Mouse (Mus musculus): ENCODE measurements at regions not wholly inside any gene's neighbourhood (a gene's known extent, or its start where the extent isn't known, plus 50 kb on each side); places are given as distances from the start of the nearest gene placed in this dataset.

- H3K36me3 ChIP-seq (ENCODE audit: control insufficient read depth, insufficient read depth, low read length) = no peaks in the 10 kb centered on the region
- no peaks in the 10 kb centered on the region for H3K9me3 ChIP-seq (ENCODE audit: control insufficient read depth, low read length)
- ATAC-seq = no peak
- no peak overlapping the region for H3K4me2 ChIP-seq (ENCODE audit: low read depth, low read length)
- H3K27me3 ChIP-seq (replicated peaks; ENCODE audit: control insufficient read depth, insufficient read depth, low read length) = no peaks in the 10 kb centered on the region
- H3K4me1 ChIP-seq (ENCODE audit: control insufficient read depth, insufficient read depth, low read length) = no peaks in the 10 kb centered on the region
- H3K4me3 ChIP-seq (ENCODE audit: low read length) = no peak overlapping the region
- no peak overlapping the region for H3K27ac ChIP-seq (ENCODE audit: low read length)
- no peak overlapping the region for H3K9ac ChIP-seq (ENCODE audit: low read depth, low read length)
- 69% methylated on average over 4 of the region's 4 CpGs for WGBS
Observed at GRCm38 (mm10) chr2:138702783-138703182, 446.4 kb downstream of the Btbd3 start.

GRCm38 (mm10) chr2:138703943-138704541 is 447.7 kb downstream of the Btbd3 start:
- Histone ChIP-seq H3K4me2 (ENCODE audit: low read depth, low read length) (no peak overlapping the region), H3K27ac (ENCODE audit: low read length) (no peak overlapping the region), H3K36me3 (ENCODE audit: control insufficient read depth, insufficient read depth, low read length) (no peaks in the 10 kb centered on the region), H3K27me3 (replicated peaks; ENCODE audit: control insufficient read depth, insufficient read depth, low read length) (no peaks in the 10 kb centered on the region), H3K4me3 (ENCODE audit: low read length) (no peak overlapping the region), H3K4me1 (ENCODE audit: control insufficient read depth, insufficient read depth, low read length) (no peaks in the 10 kb centered on the region), H3K9ac (ENCODE audit: low read depth, low read length) (no peak overlapping the region), H3K9me3 (ENCODE audit: control insufficient read depth, low read length) (no peaks in the 10 kb centered on the region)
- ATAC-seq = no peak
- 85% methylated on average over 4 of the region's 4 CpGs for WGBS

DNA sequence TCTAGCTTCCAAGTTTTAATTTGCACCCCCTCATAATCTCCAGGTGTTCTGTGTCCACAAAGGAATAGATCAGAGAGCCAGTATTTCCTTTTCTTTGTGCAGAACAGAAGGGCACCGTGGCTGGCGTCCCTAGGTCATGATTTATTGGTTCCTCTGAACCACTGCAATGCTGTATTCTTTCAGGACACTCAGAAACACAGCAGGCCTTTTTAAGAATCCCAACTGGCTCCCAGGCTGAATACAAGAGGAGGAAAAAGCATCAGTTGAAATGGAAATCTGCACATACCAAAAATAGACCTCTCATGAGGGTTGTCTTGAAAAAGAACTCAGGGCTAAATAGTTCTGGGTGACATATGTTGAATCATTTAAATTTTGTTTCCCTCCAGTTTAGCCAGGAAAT is 452.4 kb downstream of the Btbd3 start:
- H3K27ac ChIP-seq (ENCODE audit: low read length) = no peak overlapping the region
- no peak for ATAC-seq

DNA sequence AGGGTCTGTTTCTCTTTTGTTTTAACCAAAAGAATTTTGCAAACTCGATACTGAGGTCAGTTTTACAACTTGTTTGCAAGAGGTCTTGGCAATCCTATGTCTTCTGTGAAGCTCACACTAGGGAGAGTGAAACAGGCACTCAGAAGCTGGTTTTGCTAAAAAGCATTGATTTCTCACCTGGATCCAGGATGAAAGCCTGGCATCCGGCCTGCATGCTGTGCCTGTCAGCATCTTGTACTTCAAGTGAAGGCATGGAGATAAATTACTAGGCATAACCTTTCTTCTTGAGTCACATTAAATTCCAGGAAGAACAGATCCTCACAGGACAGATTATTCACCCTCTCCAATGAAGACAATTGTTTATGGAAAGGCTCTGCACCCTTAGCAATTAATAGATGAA is 477.5 kb downstream of the Btbd3 start:
- H3K4me2 ChIP-seq (ENCODE audit: low read depth, low read length) = no peak overlapping the region
- H3K4me3 ChIP-seq (ENCODE audit: low read length) = no peak overlapping the region
- no peak for ATAC-seq
- WGBS = 48% methylated on average over 2 of the region's 2 CpGs
- H3K36me3 ChIP-seq (ENCODE audit: control insufficient read depth, insufficient read depth, low read length) = no peaks in the 10 kb centered on the region
- H3K27ac ChIP-seq (ENCODE audit: low read length) = no peak overlapping the region
- no peaks in the 10 kb centered on the region for H3K4me1 ChIP-seq (ENCODE audit: control insufficient read depth, insufficient read depth, low read length)
- no peaks in the 10 kb centered on the region for H3K9me3 ChIP-seq (ENCODE audit: control insufficient read depth, low read length)
- no peak overlapping the region for H3K9ac ChIP-seq (ENCODE audit: low read depth, low read length)
- no peaks in the 10 kb centered on the region for H3K27me3 ChIP-seq (replicated peaks; ENCODE audit: control insufficient read depth, insufficient read depth, low read length)

More for the DNA sequence above, 452.4 kb downstream of the Btbd3 start:
- H3K27me3 ChIP-seq (replicated peaks; ENCODE audit: control insufficient read depth, insufficient read depth, low read length) = no peaks in the 10 kb centered on the region
- no peak overlapping the region for H3K4me3 ChIP-seq (ENCODE audit: low read length)
- no peaks in the 10 kb centered on the region for H3K4me1 ChIP-seq (ENCODE audit: control insufficient read depth, insufficient read depth, low read length)
- 40% methylated on average over 2 of the region's 2 CpGs for whole genome bisulfite sequencing
- no peaks in the 10 kb centered on the region for H3K9me3 ChIP-seq (ENCODE audit: control insufficient read depth, low read length)
- H3K9ac ChIP-seq (ENCODE audit: low read depth, low read length) = no peak overlapping the region
- no peaks in the 10 kb centered on the region for H3K36me3 ChIP-seq (ENCODE audit: control insufficient read depth, insufficient read depth, low read length)
- H3K4me2 ChIP-seq (ENCODE audit: low read depth, low read length) = no peak overlapping the region

DNA sequence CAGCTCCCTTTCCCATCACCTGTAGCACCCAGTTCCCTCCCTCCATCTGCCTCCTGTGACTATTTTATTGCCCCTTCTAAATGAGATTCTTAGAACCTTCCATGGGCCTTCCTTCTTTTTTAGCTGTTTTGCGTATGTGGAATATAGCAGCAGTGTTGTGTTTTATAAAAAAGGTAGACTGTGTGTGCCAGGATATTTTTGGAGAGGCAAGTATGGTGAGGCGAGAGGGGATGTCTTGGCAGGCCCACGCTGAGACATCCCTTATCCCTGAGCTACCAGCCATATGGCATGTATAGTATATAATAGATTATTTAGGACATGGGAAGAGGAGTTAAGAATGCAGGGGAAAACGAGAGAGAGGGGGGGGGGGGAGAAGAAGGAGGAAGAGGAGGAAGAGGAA is 488.4 kb downstream of the Btbd3 start:
- H3K4me2 ChIP-seq (ENCODE audit: low read depth, low read length) = no peak overlapping the region
- 84% methylated on average over 4 of the region's 4 CpGs for WGBS
- H3K9ac ChIP-seq (ENCODE audit: low read depth, low read length) = no peak overlapping the region
- H3K4me3 ChIP-seq (ENCODE audit: low read length) = no peak overlapping the region
- ATAC-seq = no peak
- H3K27me3 ChIP-seq (replicated peaks; ENCODE audit: control insufficient read depth, insufficient read depth, low read length) = no peaks in the 10 kb centered on the region
- no peaks in the 10 kb centered on the region for H3K4me1 ChIP-seq (ENCODE audit: control insufficient read depth, insufficient read depth, low read length)
- no peaks in the 10 kb centered on the region for H3K9me3 ChIP-seq (ENCODE audit: control insufficient read depth, low read length)
- no peaks in the 10 kb centered on the region for H3K36me3 ChIP-seq (ENCODE audit: control insufficient read depth, insufficient read depth, low read length)
- H3K27ac ChIP-seq (ENCODE audit: low read length) = no peak overlapping the region

GRCm38 (mm10) chr2:138760439-138760963 is 504.1 kb downstream of the Btbd3 start:
- H3K27ac ChIP-seq (ENCODE audit: low read length) = no peak overlapping the region
- no peak overlapping the region for H3K4me2 ChIP-seq (ENCODE audit: low read depth, low read length)
- H3K36me3 ChIP-seq (ENCODE audit: control insufficient read depth, insufficient read depth, low read length) = no peaks in the 10 kb centered on the region
- no peak overlapping the region for H3K4me3 ChIP-seq (ENCODE audit: low read length)
- H3K9ac ChIP-seq (ENCODE audit: low read depth, low read length) = no peak overlapping the region
- no peaks in the 10 kb centered on the region for H3K4me1 ChIP-seq (ENCODE audit: control insufficient read depth, insufficient read depth, low read length)
- H3K9me3 ChIP-seq (ENCODE audit: control insufficient read depth, low read length) = no peaks in the 10 kb centered on the region
- no peak for ATAC-seq
- no peaks in the 10 kb centered on the region for H3K27me3 ChIP-seq (replicated peaks; ENCODE audit: control insufficient read depth, insufficient read depth, low read length)
- 80% methylated on average over 3 of the region's 3 CpGs for WGBS

GRCm38 (mm10) chr2:138761400-138761799 is 505.0 kb downstream of the Btbd3 start:
- 84% methylated on average over 1 of the region's 1 CpGs for WGBS
- Histone ChIP-seq H3K9me3 (ENCODE audit: control insufficient read depth, low read length) (no peaks in the 10 kb centered on the region), H3K4me2 (ENCODE audit: low read depth, low read length) (no peak overlapping the region), H3K4me3 (ENCODE audit: low read length) (no peak overlapping the region), H3K27me3 (replicated peaks; ENCODE audit: control insufficient read depth, insufficient read depth, low read length) (no peaks in the 10 kb centered on the region), H3K36me3 (ENCODE audit: control insufficient read depth, insufficient read depth, low read length) (no peaks in the 10 kb centered on the region), H3K4me1 (ENCODE audit: control insufficient read depth, insufficient read depth, low read length) (no peaks in the 10 kb centered on the region), H3K27ac (ENCODE audit: low read length) (no peak overlapping the region), H3K9ac (ENCODE audit: low read depth, low read length) (no peak overlapping the region)
- ATAC-seq = no peak

GRCm38 (mm10) chr2:138766275-138766842 is 510.0 kb downstream of the Btbd3 start:
- Histone ChIP-seq H3K4me2 (ENCODE audit: low read depth, low read length) (no peak overlapping the region), H3K27me3 (replicated peaks; ENCODE audit: control insufficient read depth, insufficient read depth, low read length) (no peaks in the 10 kb centered on the region), H3K9ac (ENCODE audit: low read depth, low read length) (no peak overlapping the region), H3K27ac (ENCODE audit: low read length) (no peak overlapping the region), H3K9me3 (ENCODE audit: control insufficient read depth, low read length) (no peaks in the 10 kb centered on the region), H3K4me1 (ENCODE audit: control insufficient read depth, insufficient read depth, low read length) (no peaks in the 10 kb centered on the region), H3K4me3 (ENCODE audit: low read length) (no peak overlapping the region), H3K36me3 (ENCODE audit: control insufficient read depth, insufficient read depth, low read length) (no peaks in the 10 kb centered on the region)
- WGBS = 66% methylated on average over 9 of the region's 9 CpGs
- no peak for ATAC-seq

DNA sequence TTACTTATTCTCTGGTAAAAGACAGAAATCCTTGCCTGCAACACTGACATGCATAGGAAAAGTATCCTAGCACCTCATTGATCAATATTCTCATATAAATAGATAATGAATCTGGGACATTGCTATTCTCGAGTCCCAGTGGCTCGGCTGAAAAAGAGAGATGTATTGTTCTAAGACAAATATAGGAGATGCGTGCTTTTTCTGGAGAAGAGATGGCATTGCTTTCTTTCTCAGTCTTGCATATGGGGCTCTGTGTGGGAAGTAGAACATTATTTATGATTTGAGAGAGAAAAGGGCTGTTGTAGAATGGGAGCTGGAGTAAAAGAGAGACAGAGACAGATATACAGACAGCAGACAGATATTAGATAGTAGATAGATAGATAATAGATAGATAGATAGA is 527.4 kb downstream of the Btbd3 start:
- 78% methylated on average over 3 of the region's 3 CpGs for WGBS
- no peaks in the 10 kb centered on the region for H3K9me3 ChIP-seq (ENCODE audit: control insufficient read depth, low read length)
- H3K27me3 ChIP-seq (replicated peaks; ENCODE audit: control insufficient read depth, insufficient read depth, low read length) = no peaks in the 10 kb centered on the region
- no peak overlapping the region for H3K4me3 ChIP-seq (ENCODE audit: low read length)
- no peak overlapping the region for H3K9ac ChIP-seq (ENCODE audit: low read depth, low read length)
- no peak overlapping the region for H3K4me2 ChIP-seq (ENCODE audit: low read depth, low read length)
- H3K27ac ChIP-seq (ENCODE audit: low read length) = no peak overlapping the region
- no peaks in the 10 kb centered on the region for H3K36me3 ChIP-seq (ENCODE audit: control insufficient read depth, insufficient read depth, low read length)
- ATAC-seq = no peak
- H3K4me1 ChIP-seq (ENCODE audit: control insufficient read depth, insufficient read depth, low read length) = no peaks in the 10 kb centered on the region

Data from intestine, embryonic 16.5 days (tissue).